Mouse (Mus musculus): Measurements from ENCODE around the gene Rnps1. TPM values are rescaled to one million over a fixed set of nuclear protein-coding genes. Genes with fewer than 3 reads are reported as not detected.
"Not testable (repeated sequence)": the region's sequence is repeated elsewhere in the genome, so short reads cannot be mapped to it uniquely, and the experiment has no call there.

The Rnps1 gene
- total and polyA plus RNA-seq, 2 experiments from 2014 or later = 234 to 295 TPM

DNA sequence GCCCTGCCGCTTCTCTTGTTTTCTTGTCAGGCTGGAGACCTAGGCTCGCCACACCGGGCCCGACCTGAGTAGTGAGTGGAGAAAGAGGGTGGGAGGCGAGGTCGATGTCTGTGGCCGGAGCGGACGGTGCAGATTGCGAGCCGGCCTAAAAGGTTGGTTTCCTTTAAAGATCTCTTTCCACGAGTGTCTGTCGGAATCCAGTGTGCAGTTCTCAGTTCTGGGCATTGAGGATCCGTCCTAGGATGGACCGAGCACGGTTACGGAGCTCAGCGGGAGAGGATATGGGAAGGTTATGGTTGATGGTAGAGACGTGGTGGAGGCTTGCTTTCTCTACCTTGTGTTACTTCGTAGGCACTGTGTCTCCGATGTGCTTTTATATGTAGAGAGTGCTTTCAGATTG is 646 bp downstream of the Rnps1 start:
- TF ChIP-seq CTCF (IDR thresholded peaks at IDR 0.05; ENCODE audit: low read depth) = no peak
- Histone ChIP-seq H3K4me2 (ENCODE audit: low read depth, low read length) (peak overlapping the region; percentile 79), H3K9me3 (ENCODE audit: low read length) (no peaks in the 10 kb centered on the region), H3K36me3 (ENCODE audit: insufficient read depth, low read length) (peaks cover 27% of the 10 kb centered on the region), H3K27ac (peak overlapping the region; percentile 92), H3K4me1 (ENCODE audit: insufficient read depth, low read length) (peaks cover 9% of the 10 kb centered on the region; the same call in 1 of the 2 replicates), H3K27me3 (ENCODE audit: insufficient read depth, low read length) (no peaks in the 10 kb centered on the region), H3K4me3 (ENCODE audit: low read length) (peak overlapping the region; percentile 78), H3K9ac (replicated peaks; ENCODE audit: low read length) (peak overlapping the region; percentile 87)
- WGBS = under 1% methylated on average over 21 of the region's 21 CpGs
- peak; percentile 11; the same call in 1 of the 2 replicates for ATAC-seq
- DNase-seq (ENCODE audit: low spot score) = peak; percentile 14

GRCm38 (mm10) chr17:24416051-24416652 is 1.8 kb downstream of the Rnps1 start:
- H3K36me3 ChIP-seq (ENCODE audit: insufficient read depth, low read length) = peaks cover 31% of the 10 kb centered on the region
- no peak for ATAC-seq
- DNase-seq (ENCODE audit: low spot score) = no peak
- no peak overlapping the region for H3K27ac ChIP-seq
- TF ChIP-seq CTCF (IDR thresholded peaks at IDR 0.05; ENCODE audit: low read depth) = no peak
- peaks cover 9% of the 10 kb centered on the region; the same call in 1 of the 2 replicates for H3K4me1 ChIP-seq (ENCODE audit: insufficient read depth, low read length)
- H3K4me3 ChIP-seq (ENCODE audit: low read length) = peak overlapping the region; percentile 78; the same call in 1 of the 2 replicates
- no peaks in the 10 kb centered on the region for H3K9me3 ChIP-seq (ENCODE audit: low read length)
- H3K9ac ChIP-seq (replicated peaks; ENCODE audit: low read length) = peak overlapping the region; percentile 87; the same call in 1 of the 2 replicates
- H3K4me2 ChIP-seq (ENCODE audit: low read depth, low read length) = peak overlapping the region; percentile 79
- no peaks in the 10 kb centered on the region for H3K27me3 ChIP-seq (ENCODE audit: insufficient read depth, low read length)
- 85% methylated on average over 3 of the region's 3 CpGs for WGBS

GRCm38 (mm10) chr17:24423114-24423513 is 8.7 kb downstream of the Rnps1 start:
- 92% methylated on average over 4 of the region's 4 CpGs for WGBS
- no peak for TF ChIP-seq CTCF (IDR thresholded peaks at IDR 0.05; ENCODE audit: low read depth)
- no peak overlapping the region for H3K27ac ChIP-seq
- DNase-seq (ENCODE audit: low spot score) (no peak), ATAC-seq (no peak)
- no peaks in the 10 kb centered on the region for H3K27me3 ChIP-seq (ENCODE audit: insufficient read depth, low read length)
- no peaks in the 10 kb centered on the region for H3K4me1 ChIP-seq (ENCODE audit: insufficient read depth, low read length)
- H3K36me3 ChIP-seq (ENCODE audit: insufficient read depth, low read length) = peaks cover 59% of the 10 kb centered on the region
- H3K4me3 ChIP-seq (ENCODE audit: low read length) = no peak overlapping the region
- no peak overlapping the region for H3K9ac ChIP-seq (replicated peaks; ENCODE audit: low read length)
- no peak overlapping the region for H3K4me2 ChIP-seq (ENCODE audit: low read depth, low read length)
- no peaks in the 10 kb centered on the region for H3K9me3 ChIP-seq (ENCODE audit: low read length)

- DNase-seq (ENCODE audit: low spot score) (no peak), ATAC-seq (no peak)
- no peaks in the 10 kb centered on the region for H3K4me1 ChIP-seq (ENCODE audit: insufficient read depth, low read length)
- no peak overlapping the region for H3K4me2 ChIP-seq (ENCODE audit: low read depth, low read length)
- no peak overlapping the region for H3K9ac ChIP-seq (replicated peaks; ENCODE audit: low read length)
- 92% methylated on average over 5 of the region's 5 CpGs for WGBS
- H3K4me3 ChIP-seq (ENCODE audit: low read length) = no peak overlapping the region
- no peaks in the 10 kb centered on the region for H3K9me3 ChIP-seq (ENCODE audit: low read length)
- no peak overlapping the region for H3K27ac ChIP-seq
- H3K27me3 ChIP-seq (ENCODE audit: insufficient read depth, low read length) = no peaks in the 10 kb centered on the region
- peaks cover 46% of the 10 kb centered on the region for H3K36me3 ChIP-seq (ENCODE audit: insufficient read depth, low read length)
- no peak for TF ChIP-seq CTCF (IDR thresholded peaks at IDR 0.05; ENCODE audit: low read depth)
These were observed 10.1 kb downstream of the Rnps1 start for GRCm38 (mm10) chr17:24424489-24424888.

DNA sequence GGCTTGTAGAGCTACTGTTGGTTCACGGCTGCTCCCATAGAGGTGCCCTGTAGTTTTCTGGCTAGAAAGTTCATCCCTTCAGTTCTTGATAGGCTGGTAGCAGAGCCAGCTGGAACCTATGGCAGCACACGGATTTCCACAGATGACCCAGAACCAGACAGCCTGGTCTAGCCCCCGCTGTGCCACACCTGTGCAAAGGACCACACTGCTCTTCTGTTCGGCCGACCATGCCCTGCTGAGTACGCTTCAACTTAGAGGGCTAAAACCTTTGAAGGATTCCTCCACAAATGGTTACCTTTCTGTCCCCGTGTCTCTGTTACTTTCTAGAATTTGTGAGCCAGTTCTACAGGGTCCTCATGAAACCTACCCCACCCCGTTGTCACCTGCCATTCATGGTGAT is 11.0 kb downstream of the Rnps1 start:
- H3K4me2 ChIP-seq (ENCODE audit: low read depth, low read length); H3K4me1 ChIP-seq (ENCODE audit: insufficient read depth, low read length); H3K9me3 ChIP-seq (ENCODE audit: low read length); H3K9ac ChIP-seq (replicated peaks; ENCODE audit: low read length); DNase-seq (ENCODE audit: low spot score); ATAC-seq; H3K4me3 ChIP-seq (ENCODE audit: low read length); H3K27ac ChIP-seq; H3K27me3 ChIP-seq (ENCODE audit: insufficient read depth, low read length): not testable (repeated sequence)
- WGBS = 86% methylated on average over 4 of the region's 8 CpGs
- peaks cover 38% of the 10 kb centered on the region for H3K36me3 ChIP-seq (ENCODE audit: insufficient read depth, low read length)

- no peaks in the 10 kb centered on the region for H3K9me3 ChIP-seq (ENCODE audit: low read length)
- H3K4me2 ChIP-seq (ENCODE audit: low read depth, low read length) = peak overlapping the region; percentile 71; the same call in 1 of the 2 replicates
- no peak for DNase-seq (ENCODE audit: low spot score)
- TF ChIP-seq CTCF (IDR thresholded peaks at IDR 0.05; ENCODE audit: low read depth) = no peak
- H3K4me1 ChIP-seq (ENCODE audit: insufficient read depth, low read length) = no peaks in the 10 kb centered on the region
- peak overlapping the region; percentile 96; the same call in 1 of the 2 replicates for H3K27ac ChIP-seq
- no peak overlapping the region for H3K4me3 ChIP-seq (ENCODE audit: low read length)
- H3K9ac ChIP-seq (replicated peaks; ENCODE audit: low read length) = no peak overlapping the region; the same call in 1 of the 2 replicates
- H3K36me3 ChIP-seq (ENCODE audit: insufficient read depth, low read length) = peaks cover 32% of the 10 kb centered on the region
- H3K27me3 ChIP-seq (ENCODE audit: insufficient read depth, low read length) = no peaks in the 10 kb centered on the region
- WGBS = 86% methylated on average over 7 of the region's 7 CpGs
- ATAC-seq = no peak
These were observed 11.5 kb downstream of the Rnps1 start for GRCm38 (mm10) chr17:24425905-24426304.

GRCm38 (mm10) chr17:24426471-24427169 is 12.3 kb downstream of the Rnps1 start, which contains the start of gene Eci1:
Gene Eci1 (plus strand): TSS chr17:24426641.
- ATAC-seq = peak; percentile 99
- Histone ChIP-seq H3K4me1 (ENCODE audit: insufficient read depth, low read length) (no peaks in the 10 kb centered on the region), H3K9ac (replicated peaks; ENCODE audit: low read length) (peak within 1 kb of the TSS; percentile 80), H3K4me3 (ENCODE audit: low read length) (peak within 1 kb of the TSS; percentile 71), H3K27ac (peak within 1 kb of the TSS; percentile 96), H3K27me3 (ENCODE audit: insufficient read depth, low read length) (no peaks in the 10 kb centered on the region), H3K9me3 (ENCODE audit: low read length) (no peaks in the 10 kb centered on the region), H3K4me2 (ENCODE audit: low read depth, low read length) (peak within 1 kb of the TSS; percentile 71), H3K36me3 (ENCODE audit: insufficient read depth, low read length) (peaks cover 25% of the 10 kb centered on the region)
- DNase-seq (ENCODE audit: low spot score) = peak; percentile 94
- WGBS = under 1% methylated on average over 48 of the region's 48 CpGs
- TF ChIP-seq CTCF (IDR thresholded peaks at IDR 0.05; ENCODE audit: low read depth) = no peak

Data from hindbrain, postnatal 0 days (tissue).